Mouse (Mus musculus): ENCODE measurements around the gene 1810010D01Rik.

1810010D01Rik gene

GRCm38 (mm10) chr7:145215476-145215875 is 7.6 kb upstream of the 1810010D01Rik start:
- intact Hi-C loops (cut with DNase I), result no loop called here

- intact Hi-C loops (cut with DNase I), result no loop called here
Observed at GRCm38 (mm10) chr7:145211680-145212659, 4.1 kb upstream of the 1810010D01Rik start.

- intact Hi-C loops (cut with DNase I), result no loop called here
Observed at GRCm38 (mm10) chr7:145210477-145211070, 2.7 kb upstream of the 1810010D01Rik start.

DNA sequence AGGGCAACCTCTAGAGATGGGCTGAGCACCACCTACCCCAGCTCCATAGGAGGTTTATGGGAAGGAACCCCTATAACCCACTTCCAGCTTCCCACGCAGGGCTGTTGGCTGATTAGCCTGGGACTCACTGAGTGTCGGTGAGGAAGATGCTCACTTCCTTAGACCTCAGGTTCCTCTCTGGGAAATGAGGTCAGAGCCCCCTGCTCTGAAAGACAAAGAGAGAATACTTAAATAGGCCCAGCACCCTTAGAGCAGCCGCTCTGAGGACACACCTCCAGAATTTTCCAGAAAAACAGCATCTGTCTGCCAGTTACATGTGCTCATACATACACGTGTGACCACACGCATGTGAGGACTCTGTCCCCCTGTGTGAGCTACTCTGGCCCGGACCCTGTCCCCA is 1.1 kb downstream of the 1810010D01Rik start:
- intact Hi-C loops (cut with DNase I), result no loop called here

DNA sequence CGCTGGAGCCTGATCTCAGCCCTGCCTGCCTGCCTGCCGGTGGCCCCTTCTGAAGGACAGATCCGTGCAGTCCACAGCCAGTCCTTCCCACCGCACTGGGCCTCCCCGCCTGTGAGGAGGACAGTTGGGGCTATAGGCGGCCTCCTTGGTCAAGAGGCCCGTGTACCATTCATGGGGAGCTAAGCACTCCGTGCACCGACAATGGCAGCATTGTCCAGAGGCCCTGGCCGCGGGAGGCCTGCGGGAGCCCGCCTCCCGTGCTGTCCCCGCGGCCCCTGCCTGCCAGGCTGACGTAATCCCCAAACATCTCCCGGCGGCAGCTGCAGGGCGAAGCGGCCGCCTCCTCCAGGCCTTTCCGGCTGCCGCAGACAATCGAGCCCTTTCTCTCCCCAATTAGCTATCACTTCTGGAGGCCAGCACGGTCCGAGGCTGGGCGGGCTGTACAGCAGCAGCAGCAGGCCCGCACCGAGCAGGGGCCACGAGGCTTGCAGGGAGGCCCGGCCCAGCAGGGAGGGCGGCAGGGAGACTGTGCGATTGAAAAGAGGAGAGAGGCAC is 1.8 kb downstream of the 1810010D01Rik start:
- intact Hi-C loops (cut with DNase I), result no loop called here

DNA sequence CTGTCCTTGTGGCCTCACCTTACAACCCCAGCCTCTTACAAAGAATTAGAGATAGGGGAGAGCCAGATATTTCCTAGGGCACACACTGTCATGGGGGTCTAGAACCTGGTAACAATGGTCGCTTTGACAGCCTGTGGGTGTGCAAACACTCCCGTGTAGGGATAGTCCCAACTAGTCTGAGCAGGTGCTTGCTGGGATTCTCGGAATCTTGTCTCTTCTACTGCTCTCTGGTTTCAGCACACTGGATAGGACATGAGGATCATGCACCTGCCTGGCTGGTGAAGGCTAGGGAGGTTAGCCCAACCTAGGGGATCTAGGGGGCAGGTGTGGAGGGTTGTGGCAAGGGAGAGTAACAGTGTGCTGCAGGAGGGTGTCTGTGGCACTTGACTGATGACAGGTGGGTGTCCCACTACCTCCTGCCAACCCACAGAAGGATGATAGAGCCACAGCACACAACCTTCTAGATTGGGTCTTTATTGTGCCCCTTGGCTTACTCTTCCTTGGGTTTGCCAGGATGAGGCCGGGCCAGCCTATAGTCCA is 2.5 kb downstream of the 1810010D01Rik start:
- intact Hi-C loops (cut with DNase I), result no loop called here

DNA sequence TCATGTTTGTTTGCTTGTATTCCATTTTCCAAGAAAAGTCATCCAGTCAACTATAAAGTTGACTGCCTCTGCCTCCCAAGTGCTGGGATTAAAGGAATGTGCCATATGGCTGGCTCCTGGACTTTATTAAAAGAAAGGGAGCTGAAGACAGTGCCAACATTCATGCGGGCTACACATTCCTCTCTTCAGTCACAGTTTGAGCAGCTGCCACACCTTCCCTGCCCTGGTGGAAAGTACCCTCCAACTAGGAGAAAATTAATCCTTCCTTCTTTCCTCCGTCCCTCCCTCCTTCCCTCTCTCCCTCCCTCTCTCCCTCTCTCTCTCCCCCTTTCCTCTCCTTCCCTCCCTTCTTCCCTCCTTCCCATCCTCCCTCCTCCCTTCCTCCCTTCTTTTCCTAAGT is 8.2 kb downstream of the 1810010D01Rik start:
- intact Hi-C loops (cut with DNase I), result no loop called here

DNA sequence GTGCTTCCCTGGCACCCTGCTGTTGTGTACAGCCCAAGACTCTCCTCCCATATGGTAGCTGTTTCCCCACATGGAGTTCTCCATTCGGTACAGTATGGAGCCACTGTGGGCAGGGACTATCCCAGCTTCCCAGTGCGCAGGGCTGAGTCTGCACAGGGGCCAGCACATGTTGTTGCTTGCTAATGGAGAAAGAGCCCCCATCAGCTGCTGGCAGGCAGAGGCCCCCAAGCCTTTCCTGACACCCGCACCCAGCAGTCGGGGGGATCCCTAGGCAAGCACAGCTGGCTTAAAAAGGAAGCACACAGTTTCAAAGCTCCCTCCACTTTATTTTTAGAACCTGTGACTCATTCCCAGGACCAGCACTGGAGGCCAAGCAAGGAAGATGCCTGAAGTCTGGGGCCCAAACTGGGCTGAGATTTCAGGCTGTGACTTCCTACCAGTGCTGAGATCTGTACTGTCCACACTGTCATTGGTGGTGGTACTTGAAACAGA is 9.7 kb downstream of the 1810010D01Rik start:
- intact Hi-C loops (cut with DNase I), result no loop called here

GRCm38 (mm10) chr7:145197711-145198110 is 10.2 kb downstream of the 1810010D01Rik start:
- intact Hi-C loops (cut with DNase I), result no loop called here

GRCm38 (mm10) chr7:145197042-145197441 is 10.9 kb downstream of the 1810010D01Rik start:
- intact Hi-C loops (cut with DNase I), result no loop called here

DNA sequence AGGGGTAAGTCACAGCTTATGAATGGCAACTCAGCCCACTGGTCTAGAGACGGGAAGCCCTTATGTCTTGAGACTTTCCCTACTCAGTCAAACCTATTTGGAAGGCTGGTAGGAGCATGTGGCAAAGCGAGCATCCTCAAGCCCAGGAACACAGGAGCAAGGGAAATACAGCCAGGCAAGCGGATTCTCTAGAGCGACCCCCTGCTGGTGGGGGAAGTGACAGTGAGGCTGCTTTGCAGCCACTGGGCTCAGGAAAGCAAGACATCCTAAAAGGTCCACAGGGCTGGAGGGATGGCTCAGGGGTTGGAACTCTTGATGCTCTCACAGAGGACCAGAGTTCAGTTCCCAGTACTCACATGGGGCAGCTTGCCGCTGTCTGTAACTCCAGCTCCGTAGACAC is 11.6 kb downstream of the 1810010D01Rik start:
- intact Hi-C loops (cut with DNase I), result no loop called here

DNA sequence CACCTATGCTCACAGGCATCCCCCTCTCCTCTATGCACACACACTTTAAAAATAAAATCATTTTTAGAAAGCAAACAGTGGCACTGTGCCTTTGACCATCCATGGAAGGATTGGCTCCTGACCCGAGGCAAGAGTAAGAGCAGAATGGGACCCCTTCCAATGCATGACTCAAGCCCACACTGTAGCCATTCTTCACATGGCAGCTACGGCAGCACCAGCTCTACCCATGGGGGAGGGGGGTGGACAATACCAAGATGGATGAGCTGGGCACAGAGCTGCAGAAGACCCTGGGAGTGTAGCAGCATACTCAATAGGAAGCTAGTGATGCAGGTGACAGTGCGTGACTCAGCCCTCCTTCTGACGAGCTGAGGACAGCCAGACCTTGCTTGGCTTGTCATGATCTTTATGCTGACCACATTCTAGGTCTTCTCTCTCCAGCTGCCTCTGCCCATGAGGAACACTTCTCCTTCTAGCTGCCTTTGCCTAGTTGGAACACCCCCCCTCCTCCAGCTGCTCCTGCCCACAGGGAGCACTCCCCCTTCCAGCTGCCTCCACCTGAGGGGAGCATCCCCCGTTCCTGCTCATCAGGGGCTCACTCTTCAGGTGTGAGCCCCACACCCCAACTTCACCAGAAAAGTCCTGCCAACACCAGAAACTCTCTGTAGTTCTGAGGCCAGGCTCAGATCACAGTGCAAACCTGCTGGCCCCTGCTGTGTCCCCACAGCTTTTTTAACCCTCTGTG is 12.6 kb downstream of the 1810010D01Rik start:
- intact Hi-C loops (cut with DNase I), result no loop called here

- intact Hi-C loops (cut with DNase I), result no loop called here
Observed at GRCm38 (mm10) chr7:145194455-145195161, 13.3 kb downstream of the 1810010D01Rik start.

DNA sequence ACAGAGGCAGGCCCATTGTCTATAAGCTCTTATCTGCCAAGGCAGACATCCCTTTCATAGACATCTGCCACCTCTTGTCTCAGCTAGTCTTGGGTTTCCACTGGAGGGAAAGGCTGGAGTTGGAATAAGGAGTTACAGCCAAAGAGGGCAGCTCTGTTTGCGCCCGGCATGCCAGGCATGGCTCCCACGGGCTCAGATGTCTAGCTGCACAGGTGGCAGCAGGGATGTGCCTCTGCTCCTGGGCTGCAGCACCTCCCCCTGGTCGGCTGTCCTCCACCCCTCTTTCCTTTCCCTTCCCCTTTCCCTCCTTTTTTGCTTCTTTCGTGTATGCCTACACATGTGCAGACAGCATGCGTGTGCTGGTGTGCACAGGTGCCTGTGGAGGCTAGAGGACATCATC is 15.1 kb downstream of the 1810010D01Rik start:
- intact Hi-C loops (cut with DNase I), result no loop called here

DNA sequence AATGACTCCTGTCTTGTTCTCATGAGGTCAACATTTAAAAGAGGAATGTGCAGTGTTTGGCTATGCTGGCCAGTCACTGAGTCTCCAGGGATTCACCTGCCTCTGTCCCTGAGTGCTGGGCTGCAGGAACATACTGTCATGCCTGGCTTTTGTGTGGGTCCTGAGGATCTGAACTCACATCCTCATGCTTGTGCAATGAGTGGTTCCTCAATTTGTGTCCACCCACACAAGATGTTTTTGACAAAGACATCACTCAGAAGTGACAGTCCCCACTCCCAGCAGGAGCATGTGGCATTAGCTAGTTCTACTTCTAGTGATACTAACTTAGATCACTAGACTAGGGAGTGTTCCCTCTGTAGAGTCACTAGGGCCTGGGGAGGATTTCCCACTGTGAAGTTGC is 17.4 kb downstream of the 1810010D01Rik start:
- intact Hi-C loops (cut with DNase I), result no loop called here

- intact Hi-C loops (cut with DNase I), result no loop called here
Observed at GRCm38 (mm10) chr7:145189342-145189741, 18.6 kb downstream of the 1810010D01Rik start.

DNA sequence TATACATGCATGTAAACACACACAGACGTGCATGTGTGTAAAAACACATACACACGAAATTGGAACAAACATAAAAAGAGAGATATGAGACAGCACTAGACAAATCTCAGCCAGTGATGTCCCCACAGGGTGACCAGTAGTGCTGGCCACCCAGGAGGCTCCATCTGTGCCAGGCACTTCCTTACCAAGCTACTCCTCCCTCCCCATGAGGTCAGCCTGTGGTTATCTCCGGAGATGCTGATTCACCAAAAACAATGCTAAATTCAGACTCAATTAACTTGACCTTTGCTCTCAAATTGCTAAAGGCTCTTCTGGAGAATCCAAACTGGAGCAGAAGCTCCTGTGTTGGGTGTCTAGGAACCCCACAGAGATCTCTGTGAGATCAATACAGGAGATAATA is 20.1 kb downstream of the 1810010D01Rik start:
- intact Hi-C loops (cut with DNase I), result no loop called here

GRCm38 (mm10) chr7:145182388-145182787 is 25.5 kb downstream of the 1810010D01Rik start:
- intact Hi-C loops (cut with DNase I), result no loop called here

GRCm38 (mm10) chr7:145181376-145182034 is 26.4 kb downstream of the 1810010D01Rik start:
- intact Hi-C loops (cut with DNase I), result no loop called here

DNA sequence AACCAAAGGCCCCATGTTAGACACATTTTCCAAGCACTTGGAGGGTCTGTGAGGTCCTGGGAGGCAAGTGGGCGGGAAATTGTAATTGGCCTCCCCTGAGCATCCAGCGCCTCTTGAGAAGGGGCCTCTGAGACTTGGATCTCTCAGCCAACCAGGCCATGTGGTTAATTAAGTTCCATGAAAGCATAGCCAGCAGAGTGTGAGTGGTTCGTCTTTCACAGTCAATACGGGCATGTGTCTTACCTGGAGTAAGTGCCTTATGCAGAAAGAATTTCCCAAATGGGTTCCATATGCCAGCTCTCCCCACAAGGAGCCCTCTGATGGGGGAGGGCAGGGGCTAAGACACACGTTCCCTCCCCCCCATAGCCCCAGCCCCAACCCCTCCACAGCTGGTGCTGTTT is 28.2 kb downstream of the 1810010D01Rik start:
- intact Hi-C loops (cut with DNase I), result no loop called here

Data from adrenal gland (tissue).